Mouse (Mus musculus) liver, embryonic 14.5 days (tissue): Measurements from ENCODE around the gene Chmp3.

Experiments
- CTCF ChIP-seq: IDR thresholded peaks from 2 replicates; pipeline ENCODE4 v1.5.1; 2016; ENCODE audit warnings: antibody characterized with exemption, low read depth, control low read depth
- EP300 ChIP-seq: IDR thresholded peaks from 2 replicates; pipeline ENCODE4 v1.6.1; 2016; ENCODE audit warnings: antibody characterized with exemption, low read depth

GRCm38 (mm10) chr6:71624723-71625122, 81.1 kb downstream of the Chmp3 start:
- TF ChIP-seq CTCF (no peak), EP300 (no peak)
